Mouse (Mus musculus) ES-Bruce4 (cell line): Measurements from ENCODE around the gene Cs.

Experiments used
- CTCF ChIP-seq: IDR thresholded peaks from one replicate; pipeline ENCODE4 v1.8.1; 2011; ENCODE audit warnings: low read depth, low read length
- POLR2A ChIP-seq: IDR thresholded peaks from one replicate; pipeline ENCODE4 v1.8.1; 2011; ENCODE audit warnings: low read length; ENCODE audit not compliant: insufficient read depth

DNA sequence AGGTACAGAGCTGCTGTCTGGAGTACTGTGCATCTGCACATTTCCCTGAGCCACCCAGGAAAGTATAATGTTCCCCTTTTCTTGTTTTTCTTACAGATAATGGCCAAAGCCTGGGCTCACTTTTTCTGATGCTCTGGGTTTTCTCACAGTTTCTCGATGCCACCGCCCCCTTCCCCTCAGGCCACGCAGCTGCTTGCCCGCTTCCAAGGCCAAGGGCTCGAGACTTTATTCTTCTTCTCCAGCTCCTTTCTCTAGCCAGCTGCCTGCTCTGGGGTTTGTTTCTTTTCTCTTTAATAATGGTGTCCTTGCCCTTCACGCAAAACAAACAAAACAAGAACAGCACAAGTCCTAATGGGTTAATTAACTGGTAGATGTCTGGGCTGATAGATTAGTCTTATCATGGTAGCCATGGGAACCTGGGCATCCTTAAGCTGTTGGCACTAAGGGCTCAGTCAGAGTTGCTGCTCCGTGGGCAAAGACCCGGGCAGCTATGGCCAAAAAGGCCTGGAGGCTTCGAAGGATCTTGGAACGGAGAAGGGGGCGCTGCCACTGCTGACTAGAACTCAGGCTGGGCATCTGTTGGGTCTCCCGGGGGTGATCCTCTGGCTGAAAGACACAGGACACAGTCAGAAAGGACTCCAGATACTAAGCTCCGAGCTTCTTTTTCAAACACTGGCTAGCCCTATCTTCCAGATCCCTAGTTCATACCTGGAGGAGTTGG lies 41.0 kb upstream of the Cs start:
- TF ChIP-seq POLR2A (no peak), CTCF (no peak)
